Mouse (Mus musculus): ENCODE data around the gene 9530068E07Rik. TPM values are rescaled to one million over a fixed set of nuclear protein-coding genes. Genes with fewer than 3 reads are reported as not detected.

9530068E07Rik gene
- 124 and 127 TPM in 2 replicates for polyA plus RNA-seq (2012; rRNA removed)

DNA sequence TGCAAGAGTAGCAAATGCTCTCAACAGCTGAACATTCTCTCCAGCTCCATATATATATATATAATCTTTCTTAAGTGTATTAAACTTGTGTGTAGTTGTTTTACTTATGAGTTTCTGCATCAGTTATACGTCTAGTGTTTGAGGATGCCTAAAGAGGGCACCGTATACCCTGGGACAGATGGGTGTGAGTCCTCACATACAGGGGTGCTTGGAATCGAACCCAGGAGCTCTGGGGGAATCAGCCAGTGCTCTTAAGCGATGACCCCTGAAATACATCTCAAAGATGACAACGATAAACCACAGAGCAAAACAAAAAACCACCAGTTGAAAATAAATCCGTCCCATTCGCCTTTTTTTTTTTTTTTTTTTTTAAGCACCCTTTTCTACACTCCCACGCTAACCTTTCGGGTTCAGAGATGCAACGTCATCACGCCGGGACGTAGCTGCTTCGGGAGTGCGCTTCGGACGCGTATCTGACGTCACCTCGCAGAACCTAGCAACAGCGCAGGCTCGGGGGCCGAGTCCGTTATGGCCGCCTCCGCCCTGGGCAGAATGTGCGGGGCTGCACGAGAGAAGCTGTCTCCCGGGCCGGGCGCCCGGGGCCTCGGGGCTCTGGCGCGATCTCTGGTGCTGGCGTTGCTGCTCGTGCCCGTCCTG is at the start of gene 9530068E07Rik:
TSS of gene 9530068E07Rik (plus strand) at position 489 of the 657 bp plus-strand sequence.
- peak; percentile 91 for DNase-seq
- Histone ChIP-seq H3K4me3 (ENCODE audit: control insufficient read depth, insufficient read depth, low read length) (peak within 1 kb of the TSS; percentile 75), H3K4me1 (replicated peaks; ENCODE audit: control insufficient read depth, insufficient read depth, low read length) (peaks cover 4% of the 10 kb centered on the region; the same call in 1 of the 2 replicates), H3K36me3 (ENCODE audit: control insufficient read depth, insufficient read depth, low read length) (no peaks in the 10 kb centered on the region), H3K27me3 (ENCODE audit: control insufficient read depth, insufficient read depth, low read length) (no peaks in the 10 kb centered on the region), H3K27ac (ENCODE audit: control insufficient read depth, insufficient read depth, low read length) (0 out of 2 replicates have a peak within 1 kb of the TSS, but pooled peaks have one; percentile 1)
- peak; percentile 78 for TF ChIP-seq POLR2A (IDR thresholded peaks at IDR 0.05; ENCODE audit: control insufficient read depth, extremely low read depth, insufficient read depth, low read length, poor library complexity)
- TF ChIP-seq CTCF (IDR thresholded peaks at IDR 0.05; ENCODE audit: borderline replicate concordance, control insufficient read depth, extremely low read depth, insufficient read depth, low read length, poor library complexity), result no peak
- WGBS, result 1% methylated on average over 38 of the region's 38 CpGs

DNA sequence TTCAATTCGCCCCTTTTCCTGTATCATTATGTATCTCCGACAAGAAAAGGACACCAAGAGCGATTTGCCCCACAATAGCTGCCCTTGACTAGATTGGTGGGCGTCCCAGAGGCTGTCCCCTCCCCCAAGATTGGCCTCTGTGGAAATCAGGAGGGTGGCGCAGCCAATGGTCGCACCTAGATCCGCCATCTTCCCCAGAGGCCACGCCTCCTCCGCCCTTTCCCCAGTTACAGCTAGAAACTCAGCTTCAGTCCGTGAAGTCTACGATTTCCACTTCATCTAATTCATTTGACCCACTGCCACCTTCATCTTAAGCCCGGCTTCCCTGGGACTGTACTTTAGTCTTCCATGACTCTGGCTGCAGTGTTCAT is 49.6 kb upstream of the 9530068E07Rik start:
- peak; percentile 37 for DNase-seq
- 8% methylated on average over 12 of the region's 12 CpGs for WGBS
- H3K4me1 ChIP-seq (replicated peaks; ENCODE audit: control insufficient read depth, insufficient read depth, low read length), result peaks cover 49% of the 10 kb centered on the region
- H3K27me3 ChIP-seq (ENCODE audit: control insufficient read depth, insufficient read depth, low read length), result no peaks in the 10 kb centered on the region
- TF ChIP-seq CTCF (IDR thresholded peaks at IDR 0.05; ENCODE audit: borderline replicate concordance, control insufficient read depth, extremely low read depth, insufficient read depth, low read length, poor library complexity) (no peak), POLR2A (IDR thresholded peaks at IDR 0.05; ENCODE audit: control insufficient read depth, extremely low read depth, insufficient read depth, low read length, poor library complexity) (no peak)
- H3K27ac ChIP-seq (ENCODE audit: control insufficient read depth, insufficient read depth, low read length), result no peak overlapping the region
- H3K36me3 ChIP-seq (ENCODE audit: control insufficient read depth, insufficient read depth, low read length), result no peaks in the 10 kb centered on the region
- H3K4me3 ChIP-seq (ENCODE audit: control insufficient read depth, insufficient read depth, low read length), result peak overlapping the region; percentile 13; the same call in 1 of the 2 replicates

DNA sequence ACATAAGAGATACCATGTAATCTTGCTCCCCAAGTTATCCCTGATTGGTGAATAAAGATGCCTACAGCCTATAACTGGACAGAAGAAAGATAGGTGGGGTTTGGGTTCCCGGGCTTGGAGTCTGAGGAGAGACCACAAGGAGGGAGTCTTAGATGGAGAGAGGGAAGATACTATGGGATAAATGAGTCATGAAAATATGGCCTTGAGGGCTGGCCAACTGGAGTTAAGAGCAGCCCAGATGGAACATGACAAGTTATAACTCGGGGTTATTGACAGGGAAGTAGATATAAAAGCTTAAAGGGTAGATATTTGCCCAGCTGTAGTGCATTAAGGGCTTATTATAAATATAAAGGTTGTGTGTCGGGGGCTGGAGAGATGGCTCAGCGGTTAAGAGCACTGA is 48.1 kb upstream of the 9530068E07Rik start:
- peaks cover 42% of the 10 kb centered on the region for H3K4me1 ChIP-seq (replicated peaks; ENCODE audit: control insufficient read depth, insufficient read depth, low read length)

DNA sequence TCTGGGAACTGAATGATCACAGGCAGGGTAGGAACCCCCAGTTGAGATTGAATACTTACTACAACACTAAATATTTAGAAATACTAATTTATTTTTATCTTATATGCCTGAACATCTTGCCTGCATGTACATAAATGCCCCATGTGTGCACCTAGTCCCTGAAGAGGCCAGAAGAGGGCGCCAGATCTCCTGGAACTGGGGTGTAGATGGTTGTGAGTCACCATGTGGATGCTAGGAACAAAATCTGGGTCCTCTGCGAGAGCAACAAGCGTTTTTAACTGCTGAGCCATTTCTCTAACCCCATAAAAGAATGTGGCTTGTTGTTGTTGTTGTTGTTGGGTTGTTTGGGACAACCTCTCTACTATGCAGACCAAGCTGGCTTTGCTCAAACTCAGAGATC is 47.5 kb upstream of the 9530068E07Rik start:
- peak; percentile 42 for DNase-seq
- WGBS, result 87% methylated on average over 3 of the region's 3 CpGs
- H3K27ac ChIP-seq (ENCODE audit: control insufficient read depth, insufficient read depth, low read length), result no peak overlapping the region
- no peaks in the 10 kb centered on the region for H3K27me3 ChIP-seq (ENCODE audit: control insufficient read depth, insufficient read depth, low read length)
- peaks cover 36% of the 10 kb centered on the region for H3K4me1 ChIP-seq (replicated peaks; ENCODE audit: control insufficient read depth, insufficient read depth, low read length)
- H3K36me3 ChIP-seq (ENCODE audit: control insufficient read depth, insufficient read depth, low read length), result no peaks in the 10 kb centered on the region
- H3K4me3 ChIP-seq (ENCODE audit: control insufficient read depth, insufficient read depth, low read length), result no peak overlapping the region
- TF ChIP-seq CTCF (IDR thresholded peaks at IDR 0.05; ENCODE audit: borderline replicate concordance, control insufficient read depth, extremely low read depth, insufficient read depth, low read length, poor library complexity) (no peak), POLR2A (IDR thresholded peaks at IDR 0.05; ENCODE audit: control insufficient read depth, extremely low read depth, insufficient read depth, low read length, poor library complexity) (no peak)

More for the DNA sequence above, 48.1 kb upstream of the 9530068E07Rik start:
- TF ChIP-seq POLR2A (IDR thresholded peaks at IDR 0.05; ENCODE audit: control insufficient read depth, extremely low read depth, insufficient read depth, low read length, poor library complexity) (no peak), CTCF (IDR thresholded peaks at IDR 0.05; ENCODE audit: borderline replicate concordance, control insufficient read depth, extremely low read depth, insufficient read depth, low read length, poor library complexity) (no peak)
- Histone ChIP-seq H3K4me3 (ENCODE audit: control insufficient read depth, insufficient read depth, low read length) (no peak overlapping the region), H3K36me3 (ENCODE audit: control insufficient read depth, insufficient read depth, low read length) (no peaks in the 10 kb centered on the region), H3K27me3 (ENCODE audit: control insufficient read depth, insufficient read depth, low read length) (no peaks in the 10 kb centered on the region), H3K27ac (ENCODE audit: control insufficient read depth, insufficient read depth, low read length) (no peak overlapping the region)
- no peak for DNase-seq
- WGBS, result 89% methylated on average over 4 of the region's 4 CpGs

DNA sequence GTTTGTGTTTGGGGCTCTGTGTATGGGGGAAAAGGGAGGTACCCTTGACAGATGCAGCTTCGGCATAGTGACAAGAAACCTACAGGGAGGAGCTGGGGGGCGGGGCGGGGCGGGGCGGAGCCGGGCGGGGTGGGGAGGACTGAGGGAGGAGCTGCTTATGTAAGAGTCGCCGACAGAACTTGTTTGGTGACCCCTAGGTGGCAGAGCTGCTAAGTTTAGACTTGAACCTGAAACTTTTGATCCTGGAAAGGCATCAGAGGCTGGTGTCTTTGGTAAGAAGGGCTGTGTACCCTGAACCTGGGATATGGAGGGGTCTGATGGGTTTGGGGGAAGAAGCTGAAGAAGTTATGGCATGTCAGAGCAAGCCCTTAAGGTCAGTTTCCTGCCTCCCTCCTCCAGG is 45.3 kb upstream of the 9530068E07Rik start:
- Histone ChIP-seq H3K4me1 (replicated peaks; ENCODE audit: control insufficient read depth, insufficient read depth, low read length) (peaks cover 16% of the 10 kb centered on the region), H3K36me3 (ENCODE audit: control insufficient read depth, insufficient read depth, low read length) (no peaks in the 10 kb centered on the region), H3K4me3 (ENCODE audit: control insufficient read depth, insufficient read depth, low read length) (no peak overlapping the region), H3K27ac (ENCODE audit: control insufficient read depth, insufficient read depth, low read length) (no peak overlapping the region), H3K27me3 (ENCODE audit: control insufficient read depth, insufficient read depth, low read length) (no peaks in the 10 kb centered on the region)
- under 1% methylated on average over 9 of the region's 9 CpGs for WGBS
- TF ChIP-seq POLR2A (IDR thresholded peaks at IDR 0.05; ENCODE audit: control insufficient read depth, extremely low read depth, insufficient read depth, low read length, poor library complexity), result no peak
- TF ChIP-seq CTCF (IDR thresholded peaks at IDR 0.05; ENCODE audit: borderline replicate concordance, control insufficient read depth, extremely low read depth, insufficient read depth, low read length, poor library complexity), result no peak
- peak; percentile 70 for DNase-seq

DNA sequence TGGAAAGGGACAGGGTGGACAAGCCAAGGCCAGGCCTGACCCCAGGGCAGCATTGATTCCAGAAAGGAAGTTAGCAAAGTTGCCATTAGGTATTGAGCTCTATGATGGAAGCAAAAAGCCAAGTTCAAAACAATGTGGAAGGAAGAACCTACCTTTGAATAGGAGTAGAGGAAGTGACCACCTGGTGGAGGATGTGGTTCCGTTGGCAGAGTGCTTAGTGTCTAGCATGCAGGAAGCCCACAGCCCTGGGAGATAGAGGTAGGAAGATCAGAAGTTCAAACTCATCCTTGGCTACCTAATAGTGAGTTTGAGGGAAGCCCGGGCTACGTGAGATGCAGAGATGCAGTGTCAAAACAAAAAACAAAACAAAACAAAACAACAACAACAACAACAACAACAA is 44.0 kb upstream of the 9530068E07Rik start:
- no peak for DNase-seq
- TF ChIP-seq CTCF (IDR thresholded peaks at IDR 0.05; ENCODE audit: borderline replicate concordance, control insufficient read depth, extremely low read depth, insufficient read depth, low read length, poor library complexity), result no peak
- TF ChIP-seq POLR2A (IDR thresholded peaks at IDR 0.05; ENCODE audit: control insufficient read depth, extremely low read depth, insufficient read depth, low read length, poor library complexity), result no peak
- H3K4me1 ChIP-seq (replicated peaks; ENCODE audit: control insufficient read depth, insufficient read depth, low read length), result peaks cover 10% of the 10 kb centered on the region
- WGBS, result 68% methylated on average over 3 of the region's 3 CpGs
- H3K27ac ChIP-seq (ENCODE audit: control insufficient read depth, insufficient read depth, low read length), result no peak overlapping the region
- H3K4me3 ChIP-seq (ENCODE audit: control insufficient read depth, insufficient read depth, low read length), result no peak overlapping the region
- H3K36me3 ChIP-seq (ENCODE audit: control insufficient read depth, insufficient read depth, low read length), result no peaks in the 10 kb centered on the region
- no peaks in the 10 kb centered on the region for H3K27me3 ChIP-seq (ENCODE audit: control insufficient read depth, insufficient read depth, low read length)

All from thymus, adult 2 months (tissue).